Mouse (Mus musculus) right cerebral cortex, adult 2 months (tissue): Measurements from ENCODE around the gene Dnaic1.

Source experiments
- DNase-seq, 2 experiments: peaks; one replicate each; pipeline ENCODE4 v3.0.0; 2021 to 2022; ENCODE audit warnings: low spot score in 2 of 2

The Dnaic1 gene

GRCm38 (mm10) chr4:41634631-41635030 lies 65.1 kb downstream of the Dnaic1 start:
- no peak for DNase-seq

- DNase-seq: no peak
Measured at GRCm38 (mm10) chr4:41635224-41635623, 65.6 kb downstream of the Dnaic1 start.

- no peak for DNase-seq
Measured at GRCm38 (mm10) chr4:41635906-41636305, 66.3 kb downstream of the Dnaic1 start.

- DNase-seq: no peak
Measured at GRCm38 (mm10) chr4:41636366-41636765, 66.8 kb downstream of the Dnaic1 start.

GRCm38 (mm10) chr4:41636882-41637635 lies 67.5 kb downstream of the Dnaic1 start:
- no peak for DNase-seq

GRCm38 (mm10) chr4:41638186-41638731 lies 68.7 kb downstream of the Dnaic1 start:
- no peak for DNase-seq

GRCm38 (mm10) chr4:41638828-41639213 lies 69.2 kb downstream of the Dnaic1 start:
- DNase-seq: no peak

GRCm38 (mm10) chr4:41639214-41639841 lies 69.8 kb downstream of the Dnaic1 start:
- DNase-seq: peak in 1 of 2 experiments; percentile 47

- DNase-seq: peak; percentile 90 to 95
Measured at GRCm38 (mm10) chr4:41639913-41640507, 70.4 kb downstream of the Dnaic1 start, which contains the start of gene Enho. Enho (minus strand) TSS chr4:41640324.

- no peak for DNase-seq
Measured at GRCm38 (mm10) chr4:41641199-41641822, 71.7 kb downstream of the Dnaic1 start.

- no peak for DNase-seq
Measured at GRCm38 (mm10) chr4:41645488-41645887, 75.9 kb downstream of the Dnaic1 start.

GRCm38 (mm10) chr4:41648157-41648556 lies 78.6 kb downstream of the Dnaic1 start:
- DNase-seq: no peak

- DNase-seq: no peak
Measured at GRCm38 (mm10) chr4:41648627-41649026, 79.1 kb downstream of the Dnaic1 start.

- DNase-seq: peak; percentile 77 to 82
Measured at GRCm38 (mm10) chr4:41653296-41653695, 83.7 kb downstream of the Dnaic1 start.

GRCm38 (mm10) chr4:41653730-41654129 lies 84.2 kb downstream of the Dnaic1 start:
- no peak for DNase-seq

- peak; percentile 42 to 63 for DNase-seq
Measured at GRCm38 (mm10) chr4:41654217-41654616, 84.6 kb downstream of the Dnaic1 start.

- DNase-seq: no peak
Measured at GRCm38 (mm10) chr4:41655525-41655924, 86.0 kb downstream of the Dnaic1 start.

- DNase-seq: no peak
Measured at GRCm38 (mm10) chr4:41658566-41659384, 89.2 kb downstream of the Dnaic1 start.

- no peak for DNase-seq
Measured at GRCm38 (mm10) chr4:41659556-41659955, 90.0 kb downstream of the Dnaic1 start.

GRCm38 (mm10) chr4:41660851-41661430 lies 91.4 kb downstream of the Dnaic1 start:
- DNase-seq: no peak

GRCm38 (mm10) chr4:41662723-41663122 lies 93.1 kb downstream of the Dnaic1 start:
- no peak for DNase-seq
